Mouse (Mus musculus): ENCODE measurements at regions not wholly inside any gene's neighbourhood (a gene's known extent, or its start where the extent isn't known, plus 50 kb on each side); places are given as distances from the start of the nearest gene placed in this dataset.

- TF ChIP-seq POLR2A (IDR thresholded peaks at IDR 0.05; ENCODE audit: insufficient read depth, low read depth, low read length) = no peak
- no peak for TF ChIP-seq CTCF (IDR thresholded peaks at IDR 0.05)
Observed at GRCm38 (mm10) chr11:37696981-37697380, 461.2 kb upstream of the Tenm2 start.

All from heart, adult 2 months (tissue).